Mouse (Mus musculus) intestine, embryonic 15.5 days (tissue): ENCODE measurements around the gene Heatr5a. TPM values are rescaled to one million over a fixed set of nuclear protein-coding genes. Genes with fewer than 3 reads are reported as not detected.

ENCODE experiments used
- ATAC-seq: fragments of 200-750 bp; cut with Nextera tagmentation; 2 replicates; pipeline ENCODE4 v1.8.0; 2017; ENCODE audit warnings: moderate TSS enrichment, moderate library complexity
- H3K27ac ChIP-seq: fragments of 300-500 bp; sonication (generic); 2 replicates; pipeline ENCODE4 v1.5.1; 2015; ENCODE audit warnings: mild to moderate bottlenecking, inconsistent platforms
- H3K27me3 ChIP-seq: fragments of 300-500 bp; sonication (generic); replicated peaks from 2 replicates; pipeline ENCODE4 v1.6.1; 2015; ENCODE audit warnings: inconsistent platforms
- H3K36me3 ChIP-seq: fragments of 300-500 bp; sonication (generic); 2 replicates; pipeline ENCODE4 v1.6.1; 2015; ENCODE audit warnings: inconsistent platforms
- H3K4me1 ChIP-seq: fragments of 300-500 bp; sonication (generic); replicated peaks from 2 replicates; pipeline ENCODE4 v1.6.1; 2015; ENCODE audit warnings: inconsistent platforms
- H3K4me2 ChIP-seq: fragments of 300-500 bp; sonication (generic); replicated peaks from 2 replicates; pipeline ENCODE4 v1.6.1; 2015; ENCODE audit warnings: mild to moderate bottlenecking, inconsistent platforms
- H3K4me3 ChIP-seq: fragments of 300-500 bp; sonication (generic); replicated peaks from 2 replicates; pipeline ENCODE4 v1.5.1; 2015; ENCODE audit warnings: inconsistent platforms
- H3K9ac ChIP-seq: fragments of 300-500 bp; sonication (generic); 2 replicates; pipeline ENCODE4 v1.6.1; 2015; ENCODE audit warnings: inconsistent platforms
- H3K9me3 ChIP-seq: fragments of 300-500 bp; sonication (generic); 2 replicates; pipeline ENCODE4 v1.6.1; 2016; ENCODE audit warnings: inconsistent platforms
- WGBS: fragments of 180-500 bp; shearing (Covaris S2); methylation state at CpG from one replicate; pipeline ENCODE4 v1.1.7; 2015; 5-methylcytosine and 5-hydroxymethylcytosine counted together
- polyA plus RNA-seq: library from polyadenylated mRNA; unstranded; fragments of >200 nt; fragmentation: Nextera tagmentation; extraction: Ambion mirVana; gene quantifications from 2 replicates; pipeline ENCODE4 v1.2.1, GENCODE M21; 2015

Gene Heatr5a
- polyA plus RNA-seq, 1 experiment from 2014 or later, result 8.2 TPM

GRCm38 (mm10) chr12:51995738-51996536, 24.8 kb upstream of the Heatr5a start:
- WGBS, result 75% methylated on average over 1 of the region's 1 CpGs
- Histone ChIP-seq H3K4me2 (no peak overlapping the region), H3K9me3 (no peaks in the 10 kb centered on the region), H3K27ac (no peak overlapping the region), H3K36me3 (0 out of 2 replicates have a peak, but pooled peaks cover 5% of the 10 kb centered on the region), H3K27me3 (no peaks in the 10 kb centered on the region), H3K9ac (no peak overlapping the region), H3K4me3 (no peak overlapping the region), H3K4me1 (no peaks in the 10 kb centered on the region)
- peak; percentile 66 for ATAC-seq

GRCm38 (mm10) chr12:51990629-51991028, 19.5 kb upstream of the Heatr5a start:
- Histone ChIP-seq H3K36me3 (no peaks in the 10 kb centered on the region), H3K4me3 (no peak overlapping the region), H3K4me1 (no peaks in the 10 kb centered on the region), H3K27ac (no peak overlapping the region), H3K27me3 (no peaks in the 10 kb centered on the region), H3K9ac (no peak overlapping the region), H3K9me3 (no peaks in the 10 kb centered on the region), H3K4me2 (no peak overlapping the region)
- WGBS, result 76% methylated on average over 2 of the region's 2 CpGs
- no peak for ATAC-seq

- Histone ChIP-seq H3K4me3 (no peak overlapping the region), H3K9ac (no peak overlapping the region), H3K4me2 (no peak overlapping the region)
These were observed 17.4 kb upstream of the Heatr5a start for GRCm38 (mm10) chr12:51988536-51988935.

GRCm38 (mm10) chr12:51985826-51986225, 14.7 kb upstream of the Heatr5a start:
- H3K9ac ChIP-seq, result no peak overlapping the region
- WGBS, result 55% methylated on average over 4 of the region's 4 CpGs
- no peak overlapping the region for H3K27ac ChIP-seq
- H3K9me3 ChIP-seq, result no peaks in the 10 kb centered on the region
- H3K4me1 ChIP-seq, result no peaks in the 10 kb centered on the region
- no peak for ATAC-seq
- no peaks in the 10 kb centered on the region for H3K27me3 ChIP-seq
- H3K4me2 ChIP-seq, result no peak overlapping the region
- no peak overlapping the region for H3K4me3 ChIP-seq
- H3K36me3 ChIP-seq, result no peaks in the 10 kb centered on the region

More at GRCm38 (mm10) chr12:51988536-51988935, 17.4 kb upstream of the Heatr5a start:
- H3K4me1 ChIP-seq, result no peaks in the 10 kb centered on the region
- H3K36me3 ChIP-seq, result no peaks in the 10 kb centered on the region
- no peaks in the 10 kb centered on the region for H3K9me3 ChIP-seq
- H3K27ac ChIP-seq, result no peak overlapping the region
- H3K27me3 ChIP-seq, result no peaks in the 10 kb centered on the region
- WGBS, result 84% methylated on average over 5 of the region's 5 CpGs
- ATAC-seq, result no peak

- no peak overlapping the region for H3K9ac ChIP-seq
- H3K27me3 ChIP-seq, result no peaks in the 10 kb centered on the region
- no peaks in the 10 kb centered on the region for H3K4me1 ChIP-seq
- H3K36me3 ChIP-seq, result no peaks in the 10 kb centered on the region
- H3K4me3 ChIP-seq, result no peak overlapping the region
- H3K4me2 ChIP-seq, result no peak overlapping the region
- no peaks in the 10 kb centered on the region for H3K9me3 ChIP-seq
- ATAC-seq, result no peak
- 86% methylated on average over 3 of the region's 3 CpGs for WGBS
- H3K27ac ChIP-seq, result no peak overlapping the region
These were observed 14.1 kb upstream of the Heatr5a start for GRCm38 (mm10) chr12:51985163-51985748.

GRCm38 (mm10) chr12:51983625-51984024, 12.5 kb upstream of the Heatr5a start:
- H3K27me3 ChIP-seq, result no peaks in the 10 kb centered on the region
- no peaks in the 10 kb centered on the region for H3K9me3 ChIP-seq
- no peaks in the 10 kb centered on the region for H3K4me1 ChIP-seq
- no peak overlapping the region for H3K4me2 ChIP-seq
- no peak overlapping the region for H3K9ac ChIP-seq
- 93% methylated on average over 1 of the region's 1 CpGs for WGBS
- no peak for ATAC-seq
- H3K4me3 ChIP-seq, result no peak overlapping the region
- no peaks in the 10 kb centered on the region for H3K36me3 ChIP-seq
- H3K27ac ChIP-seq, result no peak overlapping the region

- Histone ChIP-seq H3K27me3 (no peaks in the 10 kb centered on the region), H3K36me3 (no peaks in the 10 kb centered on the region), H3K4me3 (no peak overlapping the region), H3K9me3 (no peaks in the 10 kb centered on the region), H3K4me2 (no peak overlapping the region), H3K9ac (no peak overlapping the region), H3K27ac (no peak overlapping the region), H3K4me1 (no peaks in the 10 kb centered on the region)
- 63% methylated on average over 9 of the region's 9 CpGs for WGBS
- no peak for ATAC-seq
These were observed 5.4 kb upstream of the Heatr5a start for GRCm38 (mm10) chr12:51976531-51976930.

GRCm38 (mm10) chr12:51974381-51974780, 3.3 kb upstream of the Heatr5a start:
- Histone ChIP-seq H3K9me3 (no peaks in the 10 kb centered on the region), H3K4me3 (no peak overlapping the region), H3K27ac (no peak overlapping the region), H3K27me3 (no peaks in the 10 kb centered on the region), H3K4me2 (no peak overlapping the region), H3K36me3 (no peaks in the 10 kb centered on the region), H3K9ac (no peak overlapping the region), H3K4me1 (0 out of 2 replicates have a peak, but pooled peaks cover 2% of the 10 kb centered on the region)
- WGBS, result 92% methylated on average over 1 of the region's 1 CpGs
- ATAC-seq, result no peak

- no peak for ATAC-seq
- 91% methylated on average over 5 of the region's 5 CpGs for WGBS
- Histone ChIP-seq H3K4me3 (no peak overlapping the region), H3K9me3 (no peaks in the 10 kb centered on the region), H3K9ac (no peak overlapping the region), H3K4me2 (no peak overlapping the region), H3K27ac (no peak overlapping the region), H3K27me3 (no peaks in the 10 kb centered on the region), H3K4me1 (0 out of 2 replicates have a peak, but pooled peaks cover 2% of the 10 kb centered on the region), H3K36me3 (no peaks in the 10 kb centered on the region)
These were observed 1.3 kb upstream of the Heatr5a start for GRCm38 (mm10) chr12:51972269-51973065.

GRCm38 (mm10) chr12:51970352-51971069, 610 bp downstream of the Heatr5a start:
- peak overlapping the region; percentile 94 for H3K9ac ChIP-seq
- 2% methylated on average over 35 of the region's 35 CpGs for WGBS
- H3K4me3 ChIP-seq, result peak overlapping the region; percentile 99
- H3K4me1 ChIP-seq, result 0 out of 2 replicates have a peak, but pooled peaks cover 2% of the 10 kb centered on the region
- H3K9me3 ChIP-seq, result no peaks in the 10 kb centered on the region
- H3K27ac ChIP-seq, result peak overlapping the region; percentile 97
- no peak; the same call in 1 of the 2 replicates for ATAC-seq
- no peaks in the 10 kb centered on the region for H3K27me3 ChIP-seq
- H3K36me3 ChIP-seq, result no peaks in the 10 kb centered on the region
- peak overlapping the region; percentile 48 for H3K4me2 ChIP-seq

GRCm38 (mm10) chr12:51969876-51970275, 1.2 kb downstream of the Heatr5a start:
- no peak overlapping the region for H3K9ac ChIP-seq
- H3K4me3 ChIP-seq, result peak overlapping the region; percentile 99
- 0 out of 2 replicates have a peak, but pooled peaks cover 2% of the 10 kb centered on the region for H3K4me1 ChIP-seq
- no peak overlapping the region for H3K27ac ChIP-seq
- no peaks in the 10 kb centered on the region for H3K36me3 ChIP-seq
- H3K4me2 ChIP-seq, result peak overlapping the region; percentile 48
- no peaks in the 10 kb centered on the region for H3K9me3 ChIP-seq
- no peaks in the 10 kb centered on the region for H3K27me3 ChIP-seq
- no peak for ATAC-seq
- 13% methylated on average over 7 of the region's 7 CpGs for WGBS

GRCm38 (mm10) chr12:51969092-51969491, 2.0 kb downstream of the Heatr5a start:
- Histone ChIP-seq H3K27me3 (no peaks in the 10 kb centered on the region), H3K9ac (no peak overlapping the region), H3K4me2 (no peak overlapping the region), H3K4me3 (no peak overlapping the region), H3K27ac (no peak overlapping the region), H3K9me3 (no peaks in the 10 kb centered on the region), H3K36me3 (no peaks in the 10 kb centered on the region), H3K4me1 (0 out of 2 replicates have a peak, but pooled peaks cover 2% of the 10 kb centered on the region)
- WGBS, result 84% methylated on average over 2 of the region's 2 CpGs
- no peak for ATAC-seq
